Mouse (Mus musculus) liver, embryonic 12.5 days (tissue): ENCODE measurements at regions not wholly inside any gene's neighbourhood (a gene's known extent, or its start where the extent isn't known, plus 50 kb on each side); places are given as distances from the start of the nearest gene placed in this dataset.

Source experiments
- ATAC-seq: fragments of 200-750 bp; cut with Nextera tagmentation; 2 replicates; pipeline ENCODE4 v1.8.0; 2017; ENCODE audit warnings: moderate number of reproducible peaks, mild to moderate bottlenecking, moderate library complexity
- H3K27ac ChIP-seq: fragments of 300-500 bp; sonication (generic); 2 replicates; pipeline ENCODE4 v1.5.1; 2016; ENCODE audit warnings: mild to moderate bottlenecking
- H3K27me3 ChIP-seq: fragments of 300-500 bp; sonication (generic); replicated peaks from 2 replicates; pipeline ENCODE4 v1.6.1; 2016; ENCODE audit warnings: mild to moderate bottlenecking, moderate library complexity
- H3K36me3 ChIP-seq: fragments of 300-500 bp; sonication (generic); 2 replicates; pipeline ENCODE4 v1.6.1; 2016; ENCODE audit warnings: mild to moderate bottlenecking, moderate library complexity
- H3K4me1 ChIP-seq: fragments of 300-500 bp; sonication (generic); 2 replicates; pipeline ENCODE4 v1.6.1; 2016
- H3K4me2 ChIP-seq: fragments of 300-500 bp; sonication (generic); 2 replicates; pipeline ENCODE4 v1.6.1; 2016; ENCODE audit warnings: mild to moderate bottlenecking, moderate library complexity
- H3K4me3 ChIP-seq: fragments of 300-500 bp; sonication (generic); 2 replicates; pipeline ENCODE4 v1.5.1; 2016; ENCODE audit warnings: mild to moderate bottlenecking, moderate library complexity
- H3K9ac ChIP-seq: fragments of 300-500 bp; sonication (generic); 2 replicates; pipeline ENCODE4 v1.6.1; 2016; ENCODE audit warnings: mild to moderate bottlenecking, moderate library complexity
- H3K9me3 ChIP-seq: fragments of 300-500 bp; sonication (generic); replicated peaks from 2 replicates; pipeline ENCODE4 v1.6.1; 2016; ENCODE audit warnings: mild to moderate bottlenecking, moderate library complexity
- WGBS: fragments of 180-500 bp; shearing (Covaris S2); methylation state at CpG from one replicate; pipeline ENCODE4 v1.1.7; 2016; ENCODE audit not compliant: insufficient replicate concordance; 5-methylcytosine and 5-hydroxymethylcytosine counted together

DNA sequence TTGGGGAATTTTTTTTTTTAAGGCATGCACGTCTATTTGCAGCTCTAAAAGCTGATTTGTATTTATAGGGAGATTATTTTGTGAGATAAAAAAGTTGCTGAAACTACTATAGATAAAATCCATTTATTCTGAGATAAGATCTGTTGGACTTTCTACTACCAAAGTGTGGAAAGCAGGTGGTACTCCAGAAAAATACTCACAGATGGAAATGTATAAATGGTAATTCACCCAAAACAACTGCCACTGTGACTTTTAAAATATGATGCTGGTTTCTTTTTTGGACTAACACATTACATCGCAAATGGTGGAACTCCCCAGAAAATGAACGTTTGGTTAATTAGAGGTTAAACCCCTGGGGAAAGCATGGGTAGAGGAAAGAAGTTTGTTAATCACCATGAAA is 377.7 kb downstream of the Cdk5rap2 start:
- no peaks in the 10 kb centered on the region for H3K36me3 ChIP-seq
- H3K9me3 ChIP-seq = no peaks in the 10 kb centered on the region
- 67% methylated on average over 3 of the region's 3 CpGs for WGBS
- H3K27ac ChIP-seq = no peak overlapping the region
- no peak overlapping the region for H3K4me3 ChIP-seq
- no peak overlapping the region for H3K9ac ChIP-seq
- H3K27me3 ChIP-seq = no peaks in the 10 kb centered on the region
- no peaks in the 10 kb centered on the region for H3K4me1 ChIP-seq
- no peak overlapping the region for H3K4me2 ChIP-seq
- no peak for ATAC-seq

DNA sequence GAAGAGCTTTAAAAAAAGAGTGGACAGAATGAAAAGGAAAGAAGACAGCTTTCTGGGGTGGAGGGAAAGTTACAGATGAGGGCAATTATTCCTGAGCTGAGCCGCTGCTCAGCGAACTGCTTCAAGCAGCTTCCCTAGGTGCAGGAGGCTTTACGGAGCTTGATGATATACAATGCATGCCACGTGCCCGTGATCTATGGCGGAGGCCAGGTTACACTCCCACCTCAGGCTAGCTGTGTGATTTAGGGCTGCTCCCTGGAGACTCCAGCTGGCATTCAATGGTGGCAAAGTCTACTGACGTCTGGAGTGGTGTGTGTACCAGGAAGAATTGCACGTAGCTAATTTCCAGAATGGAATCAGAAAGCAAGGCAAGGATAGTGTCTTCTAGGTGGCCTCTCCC is 383.4 kb downstream of the Cdk5rap2 start:
- no peak overlapping the region for H3K4me3 ChIP-seq
- H3K27me3 ChIP-seq = no peaks in the 10 kb centered on the region
- no peak overlapping the region for H3K27ac ChIP-seq
- no peak overlapping the region for H3K9ac ChIP-seq
- H3K4me2 ChIP-seq = no peak overlapping the region
- no peak for ATAC-seq
- H3K9me3 ChIP-seq = no peaks in the 10 kb centered on the region
- H3K36me3 ChIP-seq = no peaks in the 10 kb centered on the region
- no peaks in the 10 kb centered on the region for H3K4me1 ChIP-seq
- 75% methylated on average over 8 of the region's 8 CpGs for WGBS

DNA sequence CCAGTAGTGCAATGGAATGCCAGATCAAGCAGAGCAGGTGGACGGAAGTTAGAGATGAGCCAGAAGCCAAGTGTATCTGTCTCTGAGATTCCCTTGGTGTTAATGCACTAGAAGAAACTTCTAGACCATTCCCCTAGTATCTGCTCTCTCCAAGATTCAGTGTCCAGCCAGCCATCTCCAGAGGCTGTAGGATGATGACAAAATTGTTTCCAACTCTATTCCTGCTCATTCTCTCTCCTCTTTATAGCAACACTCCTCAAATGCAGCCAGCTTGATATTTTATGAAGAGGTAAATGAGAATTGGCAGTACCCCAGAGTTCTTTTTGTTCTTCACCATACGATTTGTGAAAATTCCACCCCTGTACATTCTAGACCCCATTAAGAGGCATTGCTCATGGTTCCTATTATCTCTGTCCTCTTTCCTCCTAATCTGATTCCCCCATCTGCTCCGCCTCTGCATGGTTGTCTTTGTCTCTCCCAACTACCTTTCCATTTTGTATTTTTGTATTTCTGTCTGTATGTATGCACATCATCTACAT is 385.3 kb downstream of the Cdk5rap2 start:
- H3K9ac ChIP-seq = no peak overlapping the region
- H3K9me3 ChIP-seq = no peaks in the 10 kb centered on the region
- no peaks in the 10 kb centered on the region for H3K4me1 ChIP-seq
- no peaks in the 10 kb centered on the region for H3K27me3 ChIP-seq
- H3K27ac ChIP-seq = no peak overlapping the region
- 63% methylated on average over 3 of the region's 3 CpGs for WGBS
- H3K4me3 ChIP-seq = no peak overlapping the region
- ATAC-seq = no peak
- H3K36me3 ChIP-seq = no peaks in the 10 kb centered on the region
- H3K4me2 ChIP-seq = no peak overlapping the region

DNA sequence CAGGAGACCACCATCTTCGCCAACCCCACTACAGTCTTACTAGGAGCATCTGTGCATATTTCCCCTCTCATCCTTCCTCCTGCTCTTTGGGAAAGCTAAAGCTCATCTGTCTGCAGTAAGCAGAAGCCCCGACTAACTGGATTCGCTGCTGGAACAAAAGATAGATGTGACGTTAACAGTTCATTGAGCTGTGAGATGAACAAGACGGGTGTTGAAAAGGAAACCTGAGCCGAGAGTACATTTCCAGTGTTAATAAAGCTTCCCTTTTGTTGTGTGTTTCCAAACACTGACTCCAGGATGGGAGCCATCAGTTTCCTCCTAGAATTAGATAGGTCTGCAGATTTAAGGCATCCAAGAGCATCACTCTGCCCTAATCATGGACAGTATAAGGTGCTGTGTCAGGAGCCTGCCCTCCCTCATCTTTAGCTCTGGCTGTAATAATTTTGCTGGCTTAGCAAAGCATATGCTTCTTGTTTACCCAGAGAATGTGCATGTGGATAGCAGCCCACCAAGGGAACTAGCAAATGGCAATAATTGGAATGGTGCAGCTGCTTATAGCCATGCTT is 389.3 kb downstream of the Cdk5rap2 start:
- no peaks in the 10 kb centered on the region for H3K27me3 ChIP-seq
- H3K9me3 ChIP-seq = no peaks in the 10 kb centered on the region
- no peaks in the 10 kb centered on the region for H3K4me1 ChIP-seq
- no peak overlapping the region for H3K9ac ChIP-seq
- no peak overlapping the region for H3K4me2 ChIP-seq
- no peaks in the 10 kb centered on the region for H3K36me3 ChIP-seq
- WGBS = 73% methylated on average over 6 of the region's 6 CpGs
- no peak overlapping the region for H3K27ac ChIP-seq
- H3K4me3 ChIP-seq = no peak overlapping the region
- no peak for ATAC-seq

DNA sequence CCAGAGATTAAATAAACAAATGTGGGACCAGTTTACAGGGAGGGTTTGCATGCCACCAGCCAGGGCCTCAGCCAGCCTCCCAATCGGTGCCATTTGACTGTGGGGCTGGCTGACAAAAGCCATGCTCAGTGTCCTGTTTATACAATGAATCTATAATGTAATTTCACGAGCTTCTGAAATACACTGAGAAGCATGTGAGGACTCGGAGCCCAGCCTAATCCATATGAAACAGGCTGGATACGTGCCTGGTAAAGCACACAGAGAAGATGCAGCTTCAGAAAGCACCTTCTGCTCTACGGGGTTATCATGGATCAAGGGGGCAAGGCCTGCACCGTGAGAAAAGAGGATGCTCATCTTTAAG is 398.0 kb downstream of the Cdk5rap2 start:
- Histone ChIP-seq H3K27me3 (no peaks in the 10 kb centered on the region), H3K9me3 (no peaks in the 10 kb centered on the region), H3K27ac (no peak overlapping the region), H3K4me3 (no peak overlapping the region), H3K36me3 (no peaks in the 10 kb centered on the region), H3K9ac (no peak overlapping the region), H3K4me1 (no peaks in the 10 kb centered on the region), H3K4me2 (no peak overlapping the region)
- WGBS = 50% methylated on average over 6 of the region's 6 CpGs
- no peak for ATAC-seq

DNA sequence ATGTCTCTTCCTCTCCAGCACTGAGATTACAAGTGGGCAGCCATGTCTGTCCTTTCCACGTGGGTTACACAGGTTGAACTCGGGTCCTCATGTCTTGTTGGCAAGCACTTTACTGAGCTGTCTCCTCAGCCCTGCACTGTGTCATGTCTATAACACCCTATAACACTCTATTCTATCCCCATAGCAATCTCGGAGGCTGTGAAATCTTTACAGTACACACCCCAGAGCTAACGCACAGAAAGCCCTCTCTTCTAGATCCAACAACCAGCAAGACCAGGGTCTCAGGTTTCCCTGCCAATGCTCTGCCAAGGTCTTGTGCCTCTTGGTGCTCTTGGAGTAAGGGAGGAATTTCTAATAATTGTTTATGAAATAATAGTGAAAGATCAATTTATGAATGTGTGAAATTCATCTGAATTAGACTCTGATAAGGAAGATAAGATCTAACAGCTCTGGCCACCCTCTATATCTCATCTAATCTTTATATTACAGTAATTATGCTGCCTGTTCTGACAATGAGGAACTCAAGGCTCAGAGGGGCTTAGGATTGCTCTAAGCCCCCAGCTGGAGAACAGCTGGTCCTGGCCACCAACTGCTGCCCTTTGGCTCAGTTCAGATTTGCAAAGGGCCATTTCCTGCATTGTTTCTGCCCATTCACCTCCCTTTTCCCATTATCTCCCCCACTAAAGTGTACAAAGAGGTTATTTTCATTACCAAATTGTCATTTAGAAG is 398.6 kb downstream of the Cdk5rap2 start:
- no peak overlapping the region for H3K9ac ChIP-seq
- H3K27ac ChIP-seq = no peak overlapping the region
- no peaks in the 10 kb centered on the region for H3K9me3 ChIP-seq
- no peak overlapping the region for H3K4me2 ChIP-seq
- WGBS = 63% methylated on average over 4 of the region's 4 CpGs
- H3K36me3 ChIP-seq = no peaks in the 10 kb centered on the region
- no peaks in the 10 kb centered on the region for H3K4me1 ChIP-seq
- H3K27me3 ChIP-seq = no peaks in the 10 kb centered on the region
- no peak for ATAC-seq
- no peak overlapping the region for H3K4me3 ChIP-seq

DNA sequence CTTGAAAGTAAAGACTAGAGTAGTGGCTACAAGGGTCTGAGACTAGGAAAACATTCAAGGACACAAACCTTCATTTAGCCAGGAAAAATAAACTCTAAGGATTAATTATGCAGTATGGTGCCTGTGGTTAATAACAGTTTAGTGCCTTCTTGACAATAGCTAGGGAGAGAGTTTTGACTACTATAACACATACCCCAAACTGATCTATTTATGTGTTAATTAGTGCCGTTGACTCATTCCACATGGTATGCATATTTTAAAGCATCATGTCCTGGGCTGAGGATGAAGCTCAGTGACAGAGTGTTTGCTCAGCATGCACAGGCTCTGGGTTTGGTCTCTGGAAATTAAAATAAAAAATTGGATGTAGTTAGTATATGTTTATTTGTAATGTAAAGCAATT is 399.8 kb downstream of the Cdk5rap2 start:
- Histone ChIP-seq H3K4me3 (no peak overlapping the region), H3K9ac (no peak overlapping the region), H3K4me2 (no peak overlapping the region), H3K9me3 (no peaks in the 10 kb centered on the region), H3K36me3 (no peaks in the 10 kb centered on the region), H3K27me3 (no peaks in the 10 kb centered on the region), H3K4me1 (no peaks in the 10 kb centered on the region), H3K27ac (no peak overlapping the region)
- 66% methylated on average over 1 of the region's 1 CpGs for WGBS
- ATAC-seq = no peak

DNA sequence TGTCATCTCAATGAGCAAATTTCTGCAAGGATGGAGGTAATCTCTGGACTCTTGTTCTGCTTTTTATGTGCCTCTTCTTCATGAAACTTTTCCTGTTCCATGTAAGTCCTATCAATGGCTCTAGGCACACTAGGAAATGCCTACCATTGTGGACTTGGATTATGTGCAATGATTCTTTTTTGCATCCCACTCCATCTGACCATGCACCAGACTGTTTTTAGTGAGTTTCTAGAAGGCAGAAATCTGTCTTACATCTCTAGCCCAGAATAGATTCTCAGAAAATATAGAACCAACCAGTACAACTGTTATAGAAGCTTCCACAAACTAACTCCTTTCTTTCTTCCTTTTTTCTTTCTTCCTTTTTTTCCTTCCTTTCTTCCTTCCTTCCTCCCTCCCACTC is 405.3 kb downstream of the Cdk5rap2 start:
- no peak for ATAC-seq
- Histone ChIP-seq H3K27me3 (no peaks in the 10 kb centered on the region), H3K27ac (no peak overlapping the region), H3K9ac (no peak overlapping the region), H3K4me3 (no peak overlapping the region), H3K4me1 (no peaks in the 10 kb centered on the region), H3K9me3 (no peaks in the 10 kb centered on the region), H3K4me2 (no peak overlapping the region), H3K36me3 (no peaks in the 10 kb centered on the region)

DNA sequence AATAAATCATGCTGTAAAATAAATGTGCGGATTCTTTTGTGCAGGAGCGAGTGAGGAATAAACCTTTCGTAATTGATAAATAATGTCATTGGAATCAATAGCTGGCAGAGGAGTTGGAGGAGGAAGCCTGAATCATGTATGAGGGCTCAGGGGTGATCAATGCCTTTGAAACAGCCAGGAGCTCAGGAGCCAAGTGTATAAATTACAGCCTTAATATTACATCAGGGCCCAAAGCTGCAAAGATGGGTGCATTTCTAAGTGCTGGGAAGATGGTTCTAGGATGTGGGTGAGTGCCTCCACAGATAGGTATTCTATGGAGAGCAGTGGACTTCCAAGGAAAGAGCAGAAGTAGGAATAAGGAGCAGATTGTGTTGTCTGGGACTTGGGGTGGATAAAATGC is 417.0 kb downstream of the Cdk5rap2 start:
- H3K4me1 ChIP-seq = no peaks in the 10 kb centered on the region
- H3K36me3 ChIP-seq = no peaks in the 10 kb centered on the region
- no peaks in the 10 kb centered on the region for H3K27me3 ChIP-seq
- H3K27ac ChIP-seq = no peak overlapping the region
- no peak overlapping the region for H3K4me2 ChIP-seq
- no peak overlapping the region for H3K9ac ChIP-seq
- WGBS = 86% methylated on average over 3 of the region's 3 CpGs
- no peak for ATAC-seq
- H3K4me3 ChIP-seq = no peak overlapping the region
- H3K9me3 ChIP-seq = no peaks in the 10 kb centered on the region

DNA sequence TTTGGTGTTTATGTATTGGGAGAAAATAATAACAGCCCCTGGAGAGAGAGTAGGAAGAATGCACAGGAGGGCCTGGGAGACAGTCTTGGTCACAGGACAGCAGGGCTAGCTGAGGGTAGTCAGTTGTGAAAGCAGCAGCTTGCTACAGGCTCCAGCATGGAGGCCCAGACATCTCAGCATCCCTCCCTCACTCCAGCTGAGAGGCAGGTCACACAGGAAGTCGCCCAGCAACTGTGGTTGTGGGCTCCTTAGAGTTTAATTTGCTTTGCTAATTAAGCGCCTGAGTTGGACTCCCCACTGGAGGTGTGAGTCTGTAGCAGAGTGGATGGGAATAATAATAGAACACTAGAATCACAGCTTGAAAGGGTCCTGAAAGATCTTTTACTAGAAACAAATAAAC is 436.0 kb downstream of the Cdk5rap2 start:
- Histone ChIP-seq H3K4me1 (no peaks in the 10 kb centered on the region), H3K9me3 (no peaks in the 10 kb centered on the region), H3K27ac (no peak overlapping the region), H3K27me3 (no peaks in the 10 kb centered on the region), H3K4me3 (no peak overlapping the region), H3K36me3 (no peaks in the 10 kb centered on the region), H3K9ac (no peak overlapping the region), H3K4me2 (no peak overlapping the region)
- no peak for ATAC-seq
- 24% methylated on average over 2 of the region's 2 CpGs for WGBS

DNA sequence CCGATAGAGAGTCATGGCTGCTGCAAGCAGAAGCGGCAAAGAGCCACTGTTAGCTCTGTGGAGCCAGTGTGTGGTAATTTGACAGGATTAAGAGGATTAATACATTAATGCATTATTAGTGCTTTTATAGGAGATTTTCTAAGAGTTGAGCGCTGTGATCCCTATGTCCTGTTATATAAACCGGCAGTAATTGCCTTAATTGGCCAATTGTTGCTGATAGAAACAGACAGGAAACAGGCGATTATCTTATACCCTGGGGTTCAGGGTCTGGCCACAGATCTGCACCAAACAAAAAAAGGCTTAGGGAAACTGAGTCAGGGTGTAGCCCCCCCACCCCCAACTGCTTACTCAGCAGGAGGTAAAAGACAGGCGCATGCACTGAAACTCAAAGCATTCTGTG is 436.7 kb downstream of the Cdk5rap2 start:
- no peaks in the 10 kb centered on the region for H3K27me3 ChIP-seq
- 57% methylated on average over 6 of the region's 6 CpGs for WGBS
- no peak for ATAC-seq
- H3K9ac ChIP-seq = no peak overlapping the region
- H3K36me3 ChIP-seq = no peaks in the 10 kb centered on the region
- no peak overlapping the region for H3K4me3 ChIP-seq
- no peaks in the 10 kb centered on the region for H3K4me1 ChIP-seq
- no peaks in the 10 kb centered on the region for H3K9me3 ChIP-seq
- H3K27ac ChIP-seq = no peak overlapping the region
- no peak overlapping the region for H3K4me2 ChIP-seq

DNA sequence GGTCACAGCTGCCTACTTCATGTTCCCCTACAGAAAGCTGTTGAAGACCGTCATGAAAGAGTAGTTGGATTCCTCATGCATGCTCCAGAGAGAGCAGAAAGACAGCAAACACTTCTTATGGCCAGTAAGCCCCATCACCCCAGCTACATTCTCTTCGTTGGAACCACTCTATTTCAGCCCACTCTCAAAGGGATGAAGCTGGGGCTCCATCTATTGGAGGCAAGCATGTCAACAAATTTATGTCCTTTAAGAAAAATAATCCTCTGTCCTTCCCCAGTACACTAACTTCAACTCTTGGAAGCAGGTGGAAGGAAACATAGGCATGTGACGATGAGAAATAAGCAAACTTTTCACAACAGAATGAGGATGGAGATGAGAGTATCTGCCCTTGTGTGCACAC is 438.5 kb downstream of the Cdk5rap2 start:
- no peak for ATAC-seq
- WGBS = 59% methylated on average over 3 of the region's 3 CpGs
- no peaks in the 10 kb centered on the region for H3K36me3 ChIP-seq

DNA sequence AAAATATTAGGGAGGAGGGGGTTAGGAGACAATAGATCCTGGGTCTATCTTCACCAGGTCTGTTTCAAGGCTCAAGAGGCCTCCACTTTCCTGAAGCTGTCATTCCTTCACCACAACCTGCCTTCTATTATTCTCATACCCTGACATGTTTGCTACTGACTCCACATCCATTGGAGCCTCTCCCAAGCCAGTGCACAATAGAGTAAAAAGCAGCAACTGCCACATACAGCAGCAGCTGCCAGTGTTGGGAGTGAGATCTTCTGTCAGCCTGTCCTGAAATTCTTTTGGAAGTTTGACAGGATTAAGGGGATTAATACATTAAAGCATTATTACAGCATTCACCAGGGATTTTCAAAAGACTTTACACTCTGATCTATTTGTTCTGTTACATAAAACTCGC is 441.8 kb downstream of the Cdk5rap2 start:
- ATAC-seq = no peak
- no peaks in the 10 kb centered on the region for H3K9me3 ChIP-seq
- no peak overlapping the region for H3K4me3 ChIP-seq
- H3K27me3 ChIP-seq = no peaks in the 10 kb centered on the region
- H3K36me3 ChIP-seq = no peaks in the 10 kb centered on the region
- no peaks in the 10 kb centered on the region for H3K4me1 ChIP-seq
- no peak overlapping the region for H3K4me2 ChIP-seq
- no peak overlapping the region for H3K9ac ChIP-seq
- WGBS = 69% methylated on average over 1 of the region's 1 CpGs
- H3K27ac ChIP-seq = no peak overlapping the region

More for the DNA sequence above, 438.5 kb downstream of the Cdk5rap2 start:
- Histone ChIP-seq H3K9ac (no peak overlapping the region), H3K4me3 (no peak overlapping the region), H3K4me1 (no peaks in the 10 kb centered on the region), H3K9me3 (no peaks in the 10 kb centered on the region), H3K4me2 (no peak overlapping the region), H3K27me3 (no peaks in the 10 kb centered on the region), H3K27ac (no peak overlapping the region)
